Mouse (Mus musculus) brain, embryonic 14.5 days (tissue): ENCODE measurements at regions not wholly inside any gene's neighbourhood (a gene's known extent, or its start where the extent isn't known, plus 50 kb on each side); places are given as distances from the start of the nearest gene placed in this dataset.

Source experiments
- DNase-seq: peaks from one replicate; pipeline ENCODE4 v3.0.0-alpha.2; 2011; ENCODE audit warnings: low read depth
- CTCF ChIP-seq: fragments of 200-500 bp; IDR thresholded peaks from 2 replicates; pipeline ENCODE4 v1.5.1; 2012; ENCODE audit warnings: inconsistent platforms, mild to moderate bottlenecking, moderate library complexity, borderline replicate concordance; ENCODE audit not compliant: insufficient read depth, insufficient read length; ENCODE audit errors: extremely low read depth
- POLR2A ChIP-seq: fragments of 200-500 bp; IDR thresholded peaks from 2 replicates; pipeline ENCODE4 v1.6.1; 2012; ENCODE audit warnings: mild to moderate bottlenecking, inconsistent platforms, borderline replicate concordance; ENCODE audit not compliant: poor library complexity, insufficient read depth, insufficient read length, severe bottlenecking; ENCODE audit errors: extremely low read depth

DNA sequence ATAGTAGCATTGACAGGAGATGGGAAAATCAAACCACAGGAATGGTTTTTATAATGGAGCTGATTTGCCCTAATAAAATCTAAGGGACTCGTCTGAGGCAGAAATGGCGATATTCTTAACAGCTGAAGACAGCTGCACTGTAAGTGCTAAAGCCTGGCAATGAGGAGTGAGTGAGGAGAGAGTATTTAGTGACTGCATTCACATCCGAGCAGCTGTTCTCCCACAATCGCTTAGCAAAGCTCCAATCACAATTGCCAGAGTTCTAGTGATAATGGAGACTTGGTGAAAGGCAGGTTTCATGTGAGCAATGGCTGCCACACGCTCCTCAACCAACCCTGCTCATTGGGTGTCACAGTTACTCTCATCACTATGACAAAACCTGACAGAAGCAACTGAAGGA is 61.3 kb upstream of the Zranb2 start:
- TF ChIP-seq CTCF (no peak), POLR2A (no peak)
- DNase-seq, result peak; percentile 50

DNA sequence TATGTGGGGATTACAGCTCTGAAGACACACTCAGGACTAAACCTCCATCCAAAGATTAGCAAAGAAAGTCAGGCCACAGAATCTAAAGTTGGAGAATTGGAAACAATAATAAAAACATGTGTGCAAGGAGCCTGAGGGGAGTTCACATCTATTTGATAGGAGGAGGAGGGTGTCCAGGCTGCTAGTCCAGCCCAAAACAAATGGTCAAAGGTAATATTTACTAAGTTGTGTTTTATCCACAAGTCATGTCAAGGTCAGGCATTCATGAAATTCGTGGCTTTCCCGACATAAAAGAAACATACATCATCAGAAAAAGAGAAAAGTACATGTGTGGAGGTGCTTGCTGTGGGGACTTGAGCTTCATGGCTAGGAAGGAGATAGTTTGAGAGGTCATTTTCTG is 56.2 kb upstream of the Zranb2 start:
- TF ChIP-seq CTCF (no peak), POLR2A (no peak)
- no peak for DNase-seq
